Mouse (Mus musculus) CD4-positive, CD25-positive, alpha-beta regulatory T cell, adult 2 months (primary cell): Measurements from ENCODE around the gene Hist1h1d.
"Not testable (repeated sequence)": the region's sequence is repeated elsewhere in the genome, so short reads cannot be mapped to it uniquely, and the experiment has no call there.

Experiments used
- DNase-seq: peaks from one replicate; pipeline ENCODE4 v3.0.0-alpha.2; 2012; ENCODE audit warnings: low read depth, low spot score

Hist1h1d gene

GRCm38 (mm10) chr13:23591886-23592285, 38.8 kb downstream of the Hist1h1d start:
- not testable (repeated sequence) for DNase-seq

- no peak for DNase-seq
Measured at GRCm38 (mm10) chr13:23592614-23593013, 39.6 kb downstream of the Hist1h1d start.

GRCm38 (mm10) chr13:23593051-23593770, 40.1 kb downstream of the Hist1h1d start:
- DNase-seq: no peak

- DNase-seq: no peak
Measured at GRCm38 (mm10) chr13:23595185-23595584, 42.1 kb downstream of the Hist1h1d start.

GRCm38 (mm10) chr13:23595622-23596372, 42.7 kb downstream of the Hist1h1d start:
- DNase-seq: no peak

GRCm38 (mm10) chr13:23597957-23598356, 44.9 kb downstream of the Hist1h1d start:
- peak; percentile 90 for DNase-seq

GRCm38 (mm10) chr13:23603182-23603699, 50.2 kb downstream of the Hist1h1d start:
- no peak for DNase-seq

GRCm38 (mm10) chr13:23604452-23604851, 51.4 kb downstream of the Hist1h1d start:
- no peak for DNase-seq

GRCm38 (mm10) chr13:23605052-23605451, 52.0 kb downstream of the Hist1h1d start:
- DNase-seq: no peak

GRCm38 (mm10) chr13:23609209-23609608, 56.1 kb downstream of the Hist1h1d start:
- DNase-seq: no peak

GRCm38 (mm10) chr13:23609844-23610243, 56.8 kb downstream of the Hist1h1d start:
- no peak for DNase-seq
